Mouse (Mus musculus) embryonic facial prominence, embryonic 10.5 days (tissue): ENCODE data around the gene Arl6ip1. TPM values are rescaled to one million over a fixed set of nuclear protein-coding genes. Genes with fewer than 3 reads are reported as not detected.

Source experiments
- polyA plus RNA-seq: library from polyadenylated mRNA; unstranded; fragments of >200 nt; fragmentation: Nextera tagmentation; extraction: Ambion mirVana; gene quantifications from 2 replicates; pipeline ENCODE4 v1.2.1, GENCODE M21; 2016

Arl6ip1 gene
- polyA plus RNA-seq, 1 experiment from 2014 or later, result 453 TPM

Other genes with a start within 250 kb of the Arl6ip1 start
- 678 and 708 TPM in 2 replicates for gene Rps15a, start 13.5 kb downstream of the Arl6ip1 start, polyA plus RNA-seq
- gene Smg1, start 114.0 kb upstream of the Arl6ip1 start, polyA plus RNA-seq, result 19.3 and 21.8 TPM in 2 replicates